Mouse (Mus musculus): ENCODE measurements around the gene Rfesd. TPM values are rescaled to one million over a fixed set of nuclear protein-coding genes. Genes with fewer than 3 reads are reported as not detected.

Rfesd gene
- 10 to 100 TPM; 10.9 to 14.9 TPM for total RNA-seq (2021)
- 4.4 and 8.4 TPM in 2 replicates for polyA plus RNA-seq (2012; rRNA removed)
- long read RNA-seq, transcript Rfesd-202 (4 exons, 595 nt): major isoform, 5 of 12 reads
- long read RNA-seq, partial matches to known transcripts: 0 of 12 reads
- long read RNA-seq, other reads (novel, unspliced or antisense): 1 of 12 reads

GRCm38 (mm10) chr13:76017974-76018843 is at the start of gene Rfesd:
TSS of gene Rfesd (minus strand) at chr13:76018719.
- TF ChIP-seq EP300 (IDR thresholded peaks at IDR 0.05; ENCODE audit: insufficient read depth, low read depth, low read length): peak; percentile 42; the same call in 1 of the 2 replicates
- no peak for TF ChIP-seq CTCF (IDR thresholded peaks at IDR 0.05)
- peak; percentile 95 for TF ChIP-seq POLR2A (IDR thresholded peaks at IDR 0.05; ENCODE audit: insufficient read depth, low read depth, low read length)
- Histone ChIP-seq H3K27ac (peak within 1 kb of the TSS; percentile 97), H3K9ac (ENCODE audit: low read depth, low read length) (peak within 1 kb of the TSS; percentile 87), H3K79me2 (replicated peaks; ENCODE audit: control insufficient read depth, insufficient read depth, low read length) (no peaks in the 10 kb centered on the region), H3K36me3 (ENCODE audit: control insufficient read depth, insufficient read depth, low read length) (peaks cover 3% of the 10 kb centered on the region; the same call in 1 of the 2 replicates), H3K27me3 (ENCODE audit: control insufficient read depth, insufficient read depth, low read length) (no peaks in the 10 kb centered on the region), H3K4me1 (ENCODE audit: control insufficient read depth, insufficient read depth, low read length) (peaks cover 1% of the 10 kb centered on the region), H3K4me3 (peak within 1 kb of the TSS; percentile 91)
- intact Hi-C loops (cut with DNase I): loop anchor here (1.0 to 2.0 kb wide), 2 partner anchors 75 to 81 kb away; partner anchors contain the start of genes Arsk, Rhobtb3 and Ttc37
- 1% methylated on average over 50 of the region's 50 CpGs for WGBS
- peak; percentile 98 to 99 for DNase-seq

DNA sequence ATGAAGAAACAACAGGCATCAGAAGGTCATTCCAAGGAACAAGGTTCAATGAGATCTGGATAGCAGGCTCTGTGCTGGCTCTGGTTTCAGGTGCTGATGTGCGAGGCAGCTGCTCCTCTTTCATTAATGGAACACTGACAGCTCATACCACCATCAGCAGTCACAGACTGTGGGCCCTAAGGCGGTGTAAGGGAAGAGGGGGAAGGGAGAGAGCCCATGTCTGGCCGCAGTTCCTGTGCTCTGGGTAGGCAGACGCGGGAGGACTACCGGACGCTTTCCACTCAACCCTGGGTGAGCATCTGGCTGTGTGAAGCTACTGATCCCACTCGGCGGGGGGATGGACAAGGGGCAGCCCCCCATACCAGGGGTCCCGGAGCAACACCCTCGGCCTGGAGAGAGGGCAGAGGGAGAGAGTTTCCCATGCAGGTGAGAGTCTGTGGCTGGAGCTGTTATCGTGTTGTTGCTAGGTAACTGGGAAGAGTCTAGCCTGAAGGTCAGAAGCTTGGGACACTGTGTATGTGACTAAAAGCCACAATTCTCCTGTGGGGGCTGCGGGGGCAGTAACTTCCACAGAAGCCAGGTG is 45.9 kb upstream of the Rfesd start:
- H3K4me1 ChIP-seq (ENCODE audit: control insufficient read depth, insufficient read depth, low read length): no peaks in the 10 kb centered on the region
- intact Hi-C loops (cut with DNase I): no loop called here
- no peaks in the 10 kb centered on the region for H3K27me3 ChIP-seq (ENCODE audit: control insufficient read depth, insufficient read depth, low read length)
- no peak overlapping the region for H3K9ac ChIP-seq (ENCODE audit: low read depth, low read length)
- no peak for DNase-seq
- no peaks in the 10 kb centered on the region for H3K36me3 ChIP-seq (ENCODE audit: control insufficient read depth, insufficient read depth, low read length)
- H3K4me3 ChIP-seq: no peak overlapping the region
- 85% methylated on average over 13 of the region's 13 CpGs for WGBS
- TF ChIP-seq POLR2A (IDR thresholded peaks at IDR 0.05; ENCODE audit: insufficient read depth, low read depth, low read length) (no peak), EP300 (IDR thresholded peaks at IDR 0.05; ENCODE audit: insufficient read depth, low read depth, low read length) (no peak), CTCF (IDR thresholded peaks at IDR 0.05) (no peak)
- no peaks in the 10 kb centered on the region for H3K79me2 ChIP-seq (replicated peaks; ENCODE audit: control insufficient read depth, insufficient read depth, low read length)
- no peak overlapping the region for H3K27ac ChIP-seq

- no peak overlapping the region for H3K4me3 ChIP-seq
- H3K79me2 ChIP-seq (replicated peaks; ENCODE audit: control insufficient read depth, insufficient read depth, low read length): no peaks in the 10 kb centered on the region
- no peak overlapping the region for H3K27ac ChIP-seq
- H3K36me3 ChIP-seq (ENCODE audit: control insufficient read depth, insufficient read depth, low read length): no peaks in the 10 kb centered on the region
- no peaks in the 10 kb centered on the region for H3K27me3 ChIP-seq (ENCODE audit: control insufficient read depth, insufficient read depth, low read length)
- no peaks in the 10 kb centered on the region for H3K4me1 ChIP-seq (ENCODE audit: control insufficient read depth, insufficient read depth, low read length)
- DNase-seq: no peak
- intact Hi-C loops (cut with DNase I): no loop called here
- WGBS: 78% methylated on average over 4 of the region's 4 CpGs
- TF ChIP-seq EP300 (IDR thresholded peaks at IDR 0.05; ENCODE audit: insufficient read depth, low read depth, low read length) (no peak), POLR2A (IDR thresholded peaks at IDR 0.05; ENCODE audit: insufficient read depth, low read depth, low read length) (no peak), CTCF (IDR thresholded peaks at IDR 0.05) (no peak)
- H3K9ac ChIP-seq (ENCODE audit: low read depth, low read length): no peak overlapping the region
Observed at GRCm38 (mm10) chr13:76063548-76063947, 45.0 kb upstream of the Rfesd start.

DNA sequence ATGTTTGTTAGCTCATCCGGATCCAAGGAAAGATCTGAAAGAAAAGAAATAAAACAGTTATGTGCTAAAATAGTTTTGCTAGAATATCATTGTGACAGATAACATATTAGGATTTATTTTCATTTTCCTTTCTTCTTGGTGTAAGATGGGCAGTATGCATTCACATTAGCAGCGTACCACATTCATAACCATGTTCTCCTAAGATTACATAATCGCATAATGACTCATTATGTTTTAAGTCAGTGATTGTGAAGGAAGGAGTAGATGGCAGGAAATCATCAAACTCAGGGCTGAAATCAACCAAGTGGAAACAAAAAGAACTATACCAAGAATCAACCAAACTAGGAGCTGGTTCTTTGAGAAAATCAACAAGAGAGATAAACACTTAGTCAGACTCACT is 44.0 kb upstream of the Rfesd start:
- Histone ChIP-seq H3K36me3 (ENCODE audit: control insufficient read depth, insufficient read depth, low read length) (no peaks in the 10 kb centered on the region), H3K4me1 (ENCODE audit: control insufficient read depth, insufficient read depth, low read length) (no peaks in the 10 kb centered on the region), H3K27me3 (ENCODE audit: control insufficient read depth, insufficient read depth, low read length) (no peaks in the 10 kb centered on the region), H3K4me3 (no peak overlapping the region), H3K27ac (no peak overlapping the region), H3K79me2 (replicated peaks; ENCODE audit: control insufficient read depth, insufficient read depth, low read length) (no peaks in the 10 kb centered on the region), H3K9ac (ENCODE audit: low read depth, low read length) (no peak overlapping the region)
- TF ChIP-seq POLR2A (IDR thresholded peaks at IDR 0.05; ENCODE audit: insufficient read depth, low read depth, low read length) (no peak), EP300 (IDR thresholded peaks at IDR 0.05; ENCODE audit: insufficient read depth, low read depth, low read length) (no peak), CTCF (IDR thresholded peaks at IDR 0.05) (no peak)
- WGBS: 89% methylated on average over 3 of the region's 3 CpGs
- intact Hi-C loops (cut with DNase I): no loop called here
- no peak for DNase-seq

DNA sequence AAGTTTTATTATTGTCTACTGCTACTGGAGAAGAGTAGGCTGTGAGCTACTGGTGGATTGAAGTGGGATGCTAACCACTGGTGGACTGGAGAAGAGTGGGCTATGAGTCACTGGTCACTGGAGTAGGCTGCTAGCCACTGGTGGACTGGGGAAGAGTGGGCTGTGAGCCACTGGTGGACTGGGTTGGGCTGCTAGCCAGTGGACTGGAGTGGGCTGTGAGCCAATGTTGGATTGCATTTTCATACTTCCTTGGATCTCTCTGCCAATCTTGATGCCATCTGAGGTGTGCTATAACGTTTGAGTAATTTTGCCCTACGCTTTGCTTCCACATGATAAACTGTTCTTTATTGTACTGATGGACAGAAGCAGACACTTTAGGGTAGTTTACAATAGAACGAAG is 43.6 kb upstream of the Rfesd start:
- H3K9ac ChIP-seq (ENCODE audit: low read depth, low read length): no peak overlapping the region
- no peak overlapping the region for H3K27ac ChIP-seq
- no peaks in the 10 kb centered on the region for H3K36me3 ChIP-seq (ENCODE audit: control insufficient read depth, insufficient read depth, low read length)
- intact Hi-C loops (cut with DNase I): no loop called here
- H3K4me1 ChIP-seq (ENCODE audit: control insufficient read depth, insufficient read depth, low read length): no peaks in the 10 kb centered on the region
- WGBS: 74% methylated on average over 3 of the region's 3 CpGs
- TF ChIP-seq CTCF (IDR thresholded peaks at IDR 0.05) (no peak), EP300 (IDR thresholded peaks at IDR 0.05; ENCODE audit: insufficient read depth, low read depth, low read length) (no peak), POLR2A (IDR thresholded peaks at IDR 0.05; ENCODE audit: insufficient read depth, low read depth, low read length) (no peak)
- no peaks in the 10 kb centered on the region for H3K79me2 ChIP-seq (replicated peaks; ENCODE audit: control insufficient read depth, insufficient read depth, low read length)
- H3K4me3 ChIP-seq: no peak overlapping the region
- H3K27me3 ChIP-seq (ENCODE audit: control insufficient read depth, insufficient read depth, low read length): no peaks in the 10 kb centered on the region
- no peak for DNase-seq
